Mouse (Mus musculus): ENCODE results near the gene Dync1h1.

GRCm38 (mm10) chr12:110588622-110589021 lies 12.6 kb upstream of the Dync1h1 start:
- TF ChIP-seq CTCF (IDR thresholded peaks at IDR 0.05; ENCODE audit: control insufficient read depth, insufficient read depth, low read length) (no peak), POLR2A (IDR thresholded peaks at IDR 0.05; ENCODE audit: borderline replicate concordance, control insufficient read depth, low read depth, low read length) (no peak)
